Mouse (Mus musculus) inflammation-experienced regulatory T-cells, adult 16 weeks (primary cell): ENCODE results near the gene Olfr1437. TPM values are rescaled to one million over a fixed set of nuclear protein-coding genes. Genes with fewer than 3 reads are reported as not detected.

ENCODE experiments used
- polyA plus RNA-seq: library from polyadenylated mRNA; unstranded; fragments of 100-300 nt; shearing (Covaris generic); gene quantifications from one replicate; pipeline ENCODE4 v1.2.1, GENCODE M21; 2017

Olfr1437 gene
- polyA plus RNA-seq, result not detected

GRCm38 (mm10) chr19:12325001-12325400 lies at the start of gene Olfr1437:
Gene Olfr1437, minus strand, starts transcription at chr19:12325101.

GRCm38 (mm10) chr19:12335810-12336209 lies 10.9 kb upstream of the Olfr1437 start, which contains the start of gene Olfr1438-ps1:
Gene Olfr1438-ps1, minus strand, starts transcription at chr19:12335910.

GRCm38 (mm10) chr19:12299030-12299429 lies 25.9 kb downstream of the Olfr1437 start, which contains the start of gene Olfr1436:
Gene Olfr1436, minus strand, starts transcription at chr19:12299130.

GRCm38 (mm10) chr19:12279554-12279953 lies 45.3 kb downstream of the Olfr1437 start, which contains the start of gene Olfr1434:
Gene Olfr1434, plus strand, starts transcription at chr19:12279854.

Other genes starting within 250 kb of the Olfr1437 start
- not detected for gene Olfr1425, start 247.4 kb downstream of the Olfr1437 start, polyA plus RNA-seq
- not detected for gene Olfr1426, start 233.1 kb downstream of the Olfr1437 start, polyA plus RNA-seq
- gene Olfr1427, start 221.8 kb downstream of the Olfr1437 start, polyA plus RNA-seq, result not detected
- not detected for gene Olfr1428, start 209.2 kb downstream of the Olfr1437 start, polyA plus RNA-seq
- not detected for gene Olfr76, start 201.9 kb downstream of the Olfr1437 start, polyA plus RNA-seq
- gene Olfr1555-ps1, start 155.0 kb downstream of the Olfr1437 start, polyA plus RNA-seq, result 0.10 TPM
- gene Olfr1431, start 124.5 kb downstream of the Olfr1437 start, polyA plus RNA-seq, result not detected
- not detected for gene Olfr1432, start 92.5 kb downstream of the Olfr1437 start, polyA plus RNA-seq
- not detected for gene Olfr262, start 83.4 kb downstream of the Olfr1437 start, polyA plus RNA-seq
- not detected for gene Olfr235, start 64.1 kb downstream of the Olfr1437 start, polyA plus RNA-seq
- not detected for gene Olfr1434, start 45.2 kb downstream of the Olfr1437 start, polyA plus RNA-seq
- not detected for gene Olfr1436, start 26.0 kb downstream of the Olfr1437 start, polyA plus RNA-seq
- gene Olfr1438-ps1, start 10.8 kb upstream of the Olfr1437 start, polyA plus RNA-seq, result not detected
- not detected for gene Olfr1440, start 62.2 kb upstream of the Olfr1437 start, polyA plus RNA-seq
- not detected for gene Olfr1441, start 92.3 kb upstream of the Olfr1437 start, polyA plus RNA-seq
- not detected for gene Pfpl, start 102.8 kb upstream of the Olfr1437 start, polyA plus RNA-seq
- gene Mpeg1, start 135.7 kb upstream of the Olfr1437 start, polyA plus RNA-seq, result 0.96 TPM
- gene Dtx4, start 176.4 kb upstream of the Olfr1437 start, polyA plus RNA-seq, result 9.6 TPM
- gene Fam111a, start 220.6 kb upstream of the Olfr1437 start, polyA plus RNA-seq, result 57.0 TPM